Mouse (Mus musculus) adrenal gland, postnatal 4 days (tissue): ENCODE measurements around the gene Tln1. TPM values are rescaled to one million over a fixed set of nuclear protein-coding genes. Genes with fewer than 3 reads are reported as not detected.
"Not testable (repeated sequence)": the region's sequence is repeated elsewhere in the genome, so short reads cannot be mapped to it uniquely, and the experiment has no call there.

ENCODE experiments used
- DNase-seq, 2 experiments: peaks; one replicate each; pipeline ENCODE4 v3.0.0; 2021 to 2022; ENCODE audit warnings: low spot score in 2 of 2, mixed read lengths in 2 of 2
- long read RNA-seq, 2 experiments: library from polyadenylated mRNA; stranded (forward); transcript quantifications; one replicate each; pipeline ENCODE4 v2.0.0; 2021
- total RNA-seq, 2 experiments: library from RNA; stranded (reverse); gene quantifications; 2 replicates each; pipeline ENCODE4 v1.2.3; 2021

Tln1 gene
- 100 to 1,000 TPM; 209 to 246 TPM for total RNA-seq
- long read RNA-seq, experiment 1, transcript Tln1-202 (2 exons, 937 nt), result major isoform, 5 of 71 reads
- long read RNA-seq, experiment 1, partial matches to known transcripts, result 63 of 71 reads
- long read RNA-seq, experiment 1, other reads (novel, unspliced or antisense), result 3 of 71 reads
- long read RNA-seq, experiment 2, full-length matches to known transcripts, result 10 of 143 reads
- long read RNA-seq, experiment 2, partial matches to known transcripts, result 121 of 143 reads
- long read RNA-seq, experiment 2, other reads (novel, unspliced or antisense), result 12 of 143 reads

DNA sequence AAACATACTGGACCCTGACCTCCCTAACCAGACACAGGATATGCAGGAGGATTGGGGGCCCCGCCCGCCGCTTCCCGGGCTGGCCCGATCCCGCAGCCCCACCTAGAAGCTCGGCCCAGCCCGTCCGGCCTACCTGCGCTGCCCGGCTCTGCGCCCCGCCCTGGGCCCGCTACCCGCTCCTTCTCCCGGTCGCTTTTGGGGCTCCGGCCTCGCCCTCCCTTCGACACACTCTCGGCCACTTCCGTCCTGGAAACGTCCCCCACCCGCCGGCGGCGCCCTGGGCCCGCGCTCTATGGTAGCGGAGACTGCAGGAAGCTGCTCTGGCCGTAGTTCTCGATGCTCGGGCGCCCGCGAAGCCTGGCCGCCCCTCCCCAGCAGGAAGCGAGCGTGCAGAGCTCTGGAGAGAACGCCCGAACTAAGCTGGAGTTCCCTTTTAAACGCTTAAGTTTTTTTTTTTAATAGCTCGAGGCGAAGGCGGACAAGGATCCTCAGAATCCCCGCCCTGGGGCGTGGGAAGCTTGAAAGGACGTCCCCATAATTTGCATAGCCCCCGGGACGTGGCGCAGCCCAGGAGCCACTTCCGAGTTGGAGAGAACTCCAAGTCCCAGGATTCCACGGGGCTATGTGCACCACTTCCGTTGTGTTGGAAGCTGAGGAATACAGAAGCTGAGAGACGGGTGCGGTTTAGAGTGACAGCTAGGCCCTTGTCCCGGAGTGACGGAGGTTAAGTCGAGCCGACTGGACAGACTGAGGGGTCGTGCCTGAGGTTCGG, at the start of gene Tln1, which contains the start of gene Creb3:
Gene Tln1, minus strand, starts transcription at position 695 of the 772 bp plus-strand sequence.
Gene Creb3, plus strand, starts transcription at position 336 of the 772 bp plus-strand sequence.
- DNase-seq, result peak; percentile 83 to 90

DNA sequence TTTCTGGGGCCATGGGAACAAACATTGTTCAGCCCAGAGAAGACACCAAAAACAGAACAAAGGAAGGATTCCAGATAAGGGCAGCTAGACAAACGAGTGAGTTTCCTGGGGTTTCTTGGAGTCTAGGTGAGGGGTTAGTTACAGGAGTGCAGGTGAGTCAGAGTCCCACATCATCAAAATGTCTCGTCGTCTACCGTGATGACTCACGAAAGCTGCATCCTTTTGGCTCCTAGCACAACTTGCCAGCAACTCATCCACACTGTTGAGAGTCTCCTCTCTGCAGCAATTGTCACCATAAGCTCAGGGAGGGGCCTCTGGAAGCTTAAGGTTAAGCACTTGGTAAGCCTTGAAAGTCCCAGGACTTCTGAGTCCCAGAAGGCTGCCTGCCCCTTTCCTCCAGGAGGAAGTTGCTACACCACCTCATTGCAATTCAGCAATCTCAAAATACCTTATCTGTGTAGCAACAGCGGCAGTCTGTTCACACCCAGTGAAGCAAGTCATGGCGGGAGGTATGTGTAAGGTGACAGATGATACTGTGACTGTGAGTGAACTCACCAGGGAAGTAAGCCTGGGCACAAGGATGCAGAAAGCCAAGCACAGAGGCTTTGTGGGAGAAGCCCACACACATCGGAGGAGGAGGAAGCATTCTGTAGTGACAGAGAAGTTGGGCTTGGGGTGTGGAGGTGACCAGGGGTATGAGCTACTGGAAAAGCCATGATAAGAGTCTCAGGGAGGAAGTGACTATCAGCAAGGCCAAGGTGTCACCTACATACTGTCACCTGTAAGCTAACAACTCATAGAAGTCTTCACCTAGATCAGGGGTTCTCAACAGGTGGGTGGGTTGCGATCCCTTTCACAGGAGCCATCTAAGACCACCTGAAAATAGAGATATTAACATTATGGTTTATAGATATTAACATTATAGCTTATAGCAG, 42.5 kb upstream of the Tln1 start:
- DNase-seq, result no peak

DNA sequence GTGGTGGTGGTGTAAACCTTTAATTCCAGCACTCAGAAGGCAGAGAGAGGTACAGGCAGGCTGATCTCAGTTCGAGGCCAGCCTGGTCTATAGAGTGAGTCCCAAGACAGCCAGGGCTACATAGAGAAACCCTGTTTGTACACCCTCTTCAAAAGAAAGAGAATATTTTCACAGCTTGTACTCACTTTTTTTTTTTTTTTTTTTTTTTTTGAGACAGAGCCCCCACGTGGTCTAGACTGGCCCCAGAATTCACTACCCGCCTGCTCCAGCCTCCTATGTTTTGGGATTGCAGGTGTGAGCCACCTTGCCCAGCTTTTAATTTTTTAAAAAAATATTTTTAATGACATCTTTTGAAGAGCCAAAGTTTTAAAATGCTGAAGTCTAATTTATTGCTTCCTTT, 41.6 kb upstream of the Tln1 start:
- DNase-seq, result no peak

DNA sequence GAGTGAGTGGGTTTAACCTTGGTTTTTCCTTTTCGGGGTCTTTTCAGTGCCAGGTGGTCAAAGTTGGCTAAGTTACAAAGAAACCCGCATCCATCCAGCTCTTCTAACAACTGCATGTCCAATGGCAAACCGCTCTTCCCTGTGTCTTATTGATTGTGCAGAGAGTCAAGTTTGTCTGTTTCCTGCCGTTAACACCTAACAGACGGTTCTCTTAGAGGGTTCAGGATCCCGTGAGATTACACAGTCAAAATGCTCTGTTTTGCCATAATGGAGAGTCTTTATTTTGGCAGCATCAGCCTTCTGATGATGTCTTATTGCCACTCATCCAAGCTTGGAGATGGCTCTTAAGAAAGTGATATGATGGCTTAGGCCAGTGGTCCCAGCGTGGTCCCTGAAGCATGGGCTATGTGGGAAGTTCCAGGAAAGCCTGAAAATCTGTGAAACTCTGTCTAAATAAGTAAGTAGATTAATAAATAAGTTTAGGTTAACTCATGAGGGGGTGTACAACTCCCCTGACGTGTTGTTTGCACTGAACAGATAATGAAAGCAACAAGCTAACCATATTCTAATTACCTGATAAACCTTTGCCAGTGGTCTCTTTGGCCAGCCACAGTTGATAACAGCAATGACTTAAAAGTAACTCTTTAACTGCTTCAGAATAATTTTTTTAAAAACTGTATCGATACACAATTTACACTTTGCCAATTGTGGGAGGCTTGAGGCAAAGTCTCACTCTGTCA, 37.9 kb upstream of the Tln1 start:
- DNase-seq, result no peak

DNA sequence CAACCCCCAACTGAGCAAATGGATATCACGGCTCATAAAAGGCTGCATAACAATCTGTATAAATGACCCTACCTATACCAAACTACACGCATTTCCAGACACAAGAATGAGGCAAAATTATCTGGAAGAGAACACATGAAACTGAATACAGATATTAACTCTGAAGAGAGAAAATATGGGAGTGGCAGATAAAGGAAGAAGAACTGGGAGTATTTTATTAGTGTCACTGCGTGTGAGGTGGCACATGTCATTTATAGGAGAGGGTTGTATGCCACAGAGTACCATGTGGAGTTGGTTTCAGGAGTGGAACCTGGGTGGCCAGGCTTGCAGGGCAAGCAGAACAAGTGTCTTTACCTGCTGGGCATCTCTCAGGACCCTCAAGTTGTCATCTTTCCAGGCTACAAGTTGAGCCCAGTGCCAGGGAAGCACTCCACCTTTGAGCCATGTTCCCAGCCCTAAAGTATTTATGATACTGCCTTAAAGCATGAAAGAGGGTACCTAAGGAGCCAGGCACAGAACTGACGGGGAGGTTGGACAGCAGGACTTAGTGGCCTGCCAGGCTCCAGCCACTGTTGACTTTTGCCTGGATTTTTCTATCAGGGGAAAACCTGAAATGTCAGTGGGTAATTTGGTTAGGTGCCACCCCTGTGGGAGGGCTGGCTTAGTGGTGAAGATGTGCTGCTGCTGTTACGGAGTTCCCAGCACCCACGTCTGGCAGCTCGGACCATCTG, 36.3 kb upstream of the Tln1 start:
- DNase-seq, result no peak

DNA sequence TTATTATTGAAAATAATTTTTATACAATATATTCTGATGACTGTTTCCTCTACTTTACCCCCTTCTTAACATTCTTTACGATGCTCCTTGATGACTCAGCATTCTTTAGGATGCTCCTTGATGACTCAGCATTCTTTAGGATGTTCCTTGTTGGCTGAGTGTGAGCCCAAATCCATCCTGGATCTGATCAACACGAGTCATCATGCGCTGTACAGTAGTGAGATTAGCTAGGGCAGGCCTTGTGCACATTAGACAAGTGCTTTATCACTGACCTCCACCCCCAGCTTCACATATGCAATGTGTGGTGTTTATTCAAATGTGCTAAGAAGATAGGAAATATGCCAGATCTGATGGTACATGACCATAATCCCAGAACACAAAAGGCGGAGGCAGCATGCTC, 35.7 kb upstream of the Tln1 start:
- DNase-seq, result no peak

DNA sequence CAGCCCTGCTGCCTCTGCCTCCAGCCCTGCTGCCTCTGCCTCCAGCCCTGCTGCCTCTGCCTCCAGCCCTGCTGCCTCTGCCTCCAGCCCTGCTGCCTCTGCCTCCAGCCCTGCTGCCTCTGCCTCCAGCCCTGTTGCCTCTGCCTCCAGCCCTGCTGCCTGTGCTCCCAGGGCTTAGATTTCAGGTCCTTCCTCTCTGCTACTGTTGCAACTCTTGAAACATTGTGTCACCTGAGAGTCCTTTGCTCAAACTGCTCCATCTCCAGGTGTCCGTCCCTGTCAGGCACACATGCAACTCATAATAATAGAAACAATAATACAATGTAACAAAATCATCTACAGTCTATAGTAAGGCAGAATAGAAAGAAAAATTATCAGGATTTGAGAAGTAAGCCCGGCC, 34.1 kb upstream of the Tln1 start:
- not testable (repeated sequence) for DNase-seq

DNA sequence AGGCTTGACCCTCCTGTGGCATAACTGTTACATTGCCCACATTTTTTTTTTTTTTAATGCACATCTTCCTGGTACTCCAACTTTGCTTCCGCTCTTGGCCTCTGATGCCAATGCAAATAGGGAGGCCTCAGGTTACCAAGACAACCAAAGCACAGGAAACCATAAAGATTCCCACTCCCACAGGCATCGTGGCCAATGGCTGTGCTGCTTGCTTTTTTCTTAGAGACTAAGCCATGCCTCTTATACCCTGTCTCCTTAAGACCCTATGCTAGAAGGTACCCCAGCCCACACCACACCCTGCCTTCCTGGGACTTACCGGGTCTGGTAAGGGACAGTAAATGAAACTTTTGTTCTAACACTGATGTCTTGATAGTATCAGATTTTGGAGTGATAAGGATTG, 31.0 kb upstream of the Tln1 start:
- no peak for DNase-seq

DNA sequence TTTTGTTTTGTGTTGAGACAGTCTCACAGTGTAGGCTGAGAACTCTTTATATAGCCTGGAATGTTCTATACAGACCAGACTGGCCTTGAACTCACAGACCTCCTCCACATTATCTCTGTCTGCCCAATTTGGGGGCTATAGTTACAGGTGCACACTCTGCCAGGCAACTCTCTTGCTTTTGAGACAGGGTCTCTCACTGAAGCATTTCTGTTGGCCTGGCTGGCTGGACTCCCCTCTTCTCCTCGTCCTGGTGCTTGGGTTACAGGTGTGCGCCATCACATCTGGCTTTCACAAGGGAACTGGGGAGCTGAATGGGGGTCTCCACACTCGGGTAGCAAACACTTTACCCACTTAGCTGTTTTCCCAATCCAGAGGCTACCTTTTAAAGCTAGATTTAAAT, 29.5 kb upstream of the Tln1 start:
- no peak for DNase-seq

DNA sequence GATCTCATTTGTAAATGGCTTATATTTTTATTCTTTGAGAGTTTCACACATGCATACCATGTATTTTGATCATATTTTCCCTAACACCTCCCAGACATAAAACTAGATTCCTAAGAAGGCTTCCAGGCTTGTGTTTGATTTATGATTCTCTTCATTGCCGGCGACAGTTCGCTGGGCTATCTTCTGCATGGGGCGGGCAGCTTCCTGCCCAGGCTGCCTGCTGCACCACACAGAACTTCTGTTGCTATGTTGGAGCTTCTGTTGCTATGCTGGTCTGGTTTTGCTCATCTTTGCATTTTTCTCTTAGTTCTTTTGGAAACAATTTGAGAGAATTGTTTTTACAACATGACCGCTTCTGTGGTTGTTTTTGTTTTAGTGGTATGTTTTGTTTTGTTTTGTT, 29.1 kb upstream of the Tln1 start:
- DNase-seq, result no peak

DNA sequence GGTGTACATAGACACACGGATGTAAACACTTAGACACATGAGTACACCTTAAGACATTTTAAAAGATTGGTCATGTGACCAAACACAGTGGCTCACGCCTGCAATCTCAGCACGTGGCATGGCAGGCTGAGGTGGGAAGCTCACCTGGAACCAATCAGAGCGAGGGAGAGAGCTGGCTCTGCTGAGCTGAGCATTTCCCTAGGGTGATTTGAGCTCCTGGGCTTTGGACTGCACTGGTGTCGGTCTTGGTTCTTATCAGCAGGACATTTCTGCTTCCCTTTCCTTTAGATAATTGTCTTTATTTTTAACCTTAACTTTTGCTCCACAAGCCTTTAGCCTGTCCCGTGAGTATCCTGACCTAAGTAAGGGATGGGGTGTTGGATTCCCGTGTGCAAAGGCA, 25.2 kb upstream of the Tln1 start:
- DNase-seq, result no peak

DNA sequence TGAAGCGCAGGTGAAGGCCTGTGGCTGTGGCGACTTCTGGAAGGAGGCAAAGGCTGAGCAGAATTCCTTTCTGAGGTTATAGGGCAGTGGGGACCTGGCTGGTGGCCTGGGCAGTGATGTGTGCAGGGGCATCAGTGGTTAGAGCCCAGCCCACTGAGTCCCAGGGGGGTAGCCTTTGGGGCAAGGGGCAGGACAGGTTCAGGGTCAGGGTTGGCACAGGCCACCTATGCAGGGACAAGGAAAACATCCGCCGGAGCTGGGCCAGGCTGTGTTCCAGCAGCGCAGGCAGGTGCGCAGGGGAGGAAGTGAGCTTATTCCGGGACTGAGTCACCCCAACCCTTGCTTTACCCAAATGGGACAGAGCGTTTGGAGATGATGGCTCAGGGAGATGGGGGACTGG, 23.9 kb upstream of the Tln1 start:
- no peak for DNase-seq

DNA sequence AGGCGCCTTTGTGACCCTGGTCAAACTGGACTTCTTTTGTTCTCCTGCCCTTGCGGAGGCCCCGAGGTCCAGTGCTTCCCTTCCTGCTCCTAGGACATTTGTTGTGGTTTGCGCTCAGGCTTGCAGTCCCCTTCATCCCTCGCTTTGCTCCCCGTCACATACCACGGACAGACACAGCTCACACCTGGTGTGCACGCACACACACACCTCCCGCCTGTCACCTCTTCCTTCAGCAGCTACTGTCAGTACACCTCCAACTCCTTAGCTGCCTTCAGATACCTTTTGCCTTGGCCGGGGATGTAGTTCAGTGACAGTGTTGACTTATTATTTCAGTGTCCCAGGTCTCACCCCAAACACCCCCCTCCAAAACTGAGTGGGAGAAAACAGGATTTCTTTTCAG, 23.2 kb upstream of the Tln1 start:
- no peak for DNase-seq

DNA sequence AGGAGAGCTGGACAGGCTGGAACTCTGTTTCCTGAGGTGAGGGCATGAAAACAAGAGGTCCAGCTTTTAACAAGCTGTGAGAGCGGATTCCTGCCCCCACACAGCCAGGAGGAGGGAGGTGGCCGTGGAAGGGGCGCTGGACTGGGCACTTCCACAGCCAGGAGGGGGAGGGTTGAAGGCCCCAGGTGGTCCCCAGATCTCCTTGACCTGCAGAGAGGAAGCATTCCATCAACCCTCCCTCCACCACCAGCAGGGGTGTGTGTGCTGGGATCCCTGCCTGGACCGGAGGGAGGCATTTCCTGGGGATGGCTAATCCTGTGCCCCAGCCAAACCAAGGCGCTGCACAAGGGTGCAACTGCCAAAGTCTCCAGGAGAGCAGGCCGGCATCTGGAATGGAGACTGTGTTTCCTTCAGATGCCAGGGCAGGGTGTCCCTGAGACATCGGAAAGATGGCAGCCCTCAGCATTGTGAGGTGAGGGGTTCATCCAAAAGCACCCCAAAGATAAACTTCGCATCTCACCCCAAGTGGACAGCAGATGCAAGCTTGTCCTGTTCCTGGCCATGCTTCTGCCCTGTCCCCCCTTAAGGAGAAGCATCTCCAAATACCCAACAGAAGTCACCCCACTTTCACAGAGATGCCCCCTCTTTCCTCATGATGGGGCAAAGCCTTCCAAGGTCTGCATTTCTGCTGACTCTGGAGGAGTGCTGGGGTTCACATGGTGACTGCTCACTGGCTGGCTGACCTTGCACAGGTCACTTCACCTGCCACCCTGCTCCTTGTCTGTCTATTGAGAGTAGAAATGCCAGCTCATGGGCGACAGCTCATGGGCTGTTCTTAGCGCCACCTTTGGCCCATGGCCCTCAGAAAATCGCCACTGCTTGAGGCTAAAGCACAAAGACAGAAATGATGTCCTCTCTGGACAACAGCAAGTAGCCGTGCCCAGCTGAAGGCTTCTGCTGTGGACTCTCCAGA, 22.2 kb upstream of the Tln1 start, which contains the start of gene Msmp:
Gene Msmp, minus strand, starts transcription at position 51 of the 973 bp plus-strand sequence.
- DNase-seq, result no peak

DNA sequence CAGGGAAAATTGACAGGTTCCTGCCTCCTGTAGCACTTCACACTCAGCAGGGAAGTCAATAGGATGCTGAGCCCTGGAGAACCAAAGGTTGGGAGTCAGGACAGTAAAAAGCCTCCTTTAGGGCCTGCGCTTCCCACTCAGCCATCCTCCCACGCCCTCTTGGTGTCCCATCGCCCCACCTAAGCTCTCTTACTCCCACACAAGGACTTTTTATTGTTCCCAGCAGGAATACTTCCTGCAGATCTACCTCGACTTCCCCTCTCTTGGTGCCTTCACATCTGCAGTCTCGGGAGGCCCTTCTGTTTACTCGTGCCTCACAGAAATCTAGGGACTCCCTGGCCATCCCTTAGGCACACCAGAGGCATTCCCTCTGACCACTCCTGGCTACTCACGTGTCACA, 20.9 kb upstream of the Tln1 start:
- DNase-seq, result no peak

DNA sequence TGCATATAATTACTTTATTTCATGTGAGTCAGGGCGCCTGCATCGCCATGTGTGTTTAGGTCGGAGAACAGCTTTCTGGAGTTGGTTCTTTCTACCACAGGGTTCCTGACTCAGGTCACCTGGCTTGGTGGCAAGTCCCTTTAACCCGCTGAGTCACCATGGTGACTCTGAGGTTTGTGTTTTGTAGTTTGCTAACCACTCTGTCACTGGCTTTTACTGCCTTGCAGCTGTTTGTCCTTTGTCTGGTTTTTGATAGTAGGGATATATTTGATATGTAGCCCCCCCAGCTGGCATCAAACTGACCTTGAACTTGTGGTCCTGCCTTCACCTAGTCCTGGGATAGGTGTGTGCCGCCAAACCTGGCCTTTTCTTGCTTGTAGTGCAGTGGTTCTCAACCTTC, 19.8 kb upstream of the Tln1 start:
- DNase-seq, result no peak

DNA sequence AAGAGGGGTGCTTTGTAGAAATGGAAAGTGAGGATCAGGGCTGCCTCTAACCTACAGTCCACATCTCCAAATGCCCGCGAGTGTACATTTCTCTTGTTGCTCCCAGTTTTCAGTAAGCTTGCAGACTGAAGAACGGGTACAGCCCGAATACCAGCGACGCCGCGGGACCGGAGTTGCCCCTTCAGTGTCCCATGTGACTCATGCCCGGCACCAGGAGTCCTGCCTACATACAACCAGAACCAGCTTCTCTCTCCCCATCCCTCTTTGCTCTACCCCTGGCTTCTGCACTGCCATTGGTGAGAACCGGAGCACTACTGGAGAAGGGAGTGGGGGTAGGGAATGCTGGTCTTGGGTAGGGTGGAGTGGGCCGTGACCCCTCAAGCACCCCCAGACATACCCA, 18.9 kb upstream of the Tln1 start:
- no peak for DNase-seq

DNA sequence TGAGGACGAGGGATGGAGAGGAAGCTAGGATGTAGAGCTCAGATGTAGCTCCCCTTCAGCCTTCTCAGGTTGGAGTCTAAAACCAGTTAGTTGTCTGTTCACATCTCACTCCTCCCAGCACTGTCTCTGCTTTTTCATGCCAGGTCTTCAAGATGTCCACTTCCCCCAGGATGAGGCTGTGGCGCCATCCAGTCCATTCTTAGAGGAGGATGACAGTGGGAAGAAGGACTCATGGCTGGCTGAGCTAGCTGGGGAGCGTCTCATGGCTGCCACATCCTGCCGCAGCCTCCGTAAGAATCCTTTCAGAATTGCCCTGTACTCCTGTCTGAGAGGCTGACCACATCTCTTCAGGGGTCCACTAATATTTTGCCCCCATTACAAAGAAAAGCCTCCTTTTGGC, 18.2 kb upstream of the Tln1 start:
- DNase-seq, result no peak

DNA sequence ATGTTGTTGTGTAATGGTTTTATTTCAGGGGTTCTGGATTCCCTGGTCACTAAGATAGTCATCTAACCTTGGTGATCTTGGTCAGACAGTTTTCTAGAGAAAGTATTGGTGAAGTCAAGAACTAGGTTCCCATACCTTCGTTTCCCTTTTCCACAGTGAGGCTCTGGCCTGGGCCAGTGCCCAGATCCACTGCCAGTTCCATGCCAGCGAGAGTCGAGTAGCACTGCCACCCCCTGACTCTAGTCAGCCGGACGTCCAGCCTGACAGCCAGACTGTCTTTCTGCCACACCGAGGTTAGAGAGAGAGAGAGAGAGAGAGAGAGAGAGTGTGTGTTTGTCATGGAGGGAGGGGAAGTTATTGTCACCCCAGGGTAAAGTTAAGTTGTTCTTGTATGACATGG, 17.2 kb upstream of the Tln1 start:
- no peak for DNase-seq
